Mouse (Mus musculus) forebrain, embryonic 10.5 days (tissue): ENCODE data around the gene Capn1. TPM values are rescaled to one million over a fixed set of nuclear protein-coding genes. Genes with fewer than 3 reads are reported as not detected.
"Not testable (repeated sequence)": the region's sequence is repeated elsewhere in the genome, so short reads cannot be mapped to it uniquely, and the experiment has no call there.

Experiments used
- DNase-seq: peaks from one replicate; pipeline ENCODE4 v3.0.0-alpha.2; 2017; ENCODE audit warnings: low spot score; ENCODE audit errors: extremely low spot score
- H3K27ac ChIP-seq: fragments of 300-500 bp; sonication (generic); 2 replicates; pipeline ENCODE4 v1.5.1; 2016; ENCODE audit warnings: mild to moderate bottlenecking
- H3K27me3 ChIP-seq: fragments of 300-500 bp; sonication (generic); 2 replicates; pipeline ENCODE4 v1.6.1; 2016; ENCODE audit warnings: mild to moderate bottlenecking; ENCODE audit not compliant: poor library complexity, severe bottlenecking
- H3K36me3 ChIP-seq: fragments of 300-500 bp; sonication (generic); replicated peaks from 2 replicates; pipeline ENCODE4 v1.6.1; 2016; ENCODE audit warnings: mild to moderate bottlenecking, moderate library complexity
- H3K4me1 ChIP-seq: fragments of 300-500 bp; sonication (generic); 2 replicates; pipeline ENCODE4 v1.6.1; 2016
- H3K4me3 ChIP-seq: fragments of 300-500 bp; sonication (generic); 2 replicates; pipeline ENCODE4 v1.5.1; 2016; ENCODE audit warnings: mild to moderate bottlenecking, moderate library complexity
- H3K9me3 ChIP-seq: fragments of 300-500 bp; sonication (generic); 2 replicates; pipeline ENCODE4 v1.6.1; 2016; ENCODE audit warnings: mild to moderate bottlenecking, moderate library complexity
- WGBS: fragments of 180-500 bp; shearing (Covaris S2); methylation state at CpG from one replicate; pipeline ENCODE4 v1.1.7; 2016; 5-methylcytosine and 5-hydroxymethylcytosine counted together
- polyA plus RNA-seq: library from polyadenylated mRNA; unstranded; fragments of >200 nt; fragmentation: Nextera tagmentation; extraction: Ambion mirVana; gene quantifications from 2 replicates; pipeline ENCODE4 v1.2.1, GENCODE M21; 2016

The Capn1 gene
- polyA plus RNA-seq, 1 experiment from 2014 or later = 3.0 TPM

GRCm38 (mm10) chr19:6048681-6049410, 33.1 kb upstream of the Capn1 start:
- Histone ChIP-seq H3K4me3 (peak overlapping the region; percentile 9; the same call in 1 of the 2 replicates), H3K9me3 (no peaks in the 10 kb centered on the region), H3K27ac (no peak overlapping the region), H3K4me1 (peaks cover 29% of the 10 kb centered on the region), H3K36me3 (peaks cover 65% of the 10 kb centered on the region), H3K27me3 (no peaks in the 10 kb centered on the region)
- 94% methylated on average over 11 of the region's 11 CpGs for WGBS
- DNase-seq = no peak

DNA sequence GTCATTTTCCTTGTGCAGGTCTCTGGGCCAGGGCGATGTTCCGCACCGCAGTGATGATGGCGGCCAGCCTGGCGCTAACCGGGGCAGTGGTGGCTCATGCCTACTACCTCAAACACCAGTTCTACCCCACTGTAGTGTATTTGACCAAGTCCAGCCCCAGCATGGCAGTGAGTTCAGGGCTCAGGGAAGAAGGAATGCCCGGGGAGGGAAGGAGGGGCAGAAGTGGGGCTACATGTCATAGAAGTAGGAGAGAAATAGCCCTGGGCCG, 32.1 kb upstream of the Capn1 start:
- 89% methylated on average over 8 of the region's 8 CpGs for WGBS
- no peak for DNase-seq
- Histone ChIP-seq H3K27ac (peak overlapping the region; percentile 99), H3K9me3 (no peaks in the 10 kb centered on the region), H3K36me3 (peaks cover 57% of the 10 kb centered on the region), H3K4me1 (peaks cover 29% of the 10 kb centered on the region), H3K4me3 (peak overlapping the region; percentile 97), H3K27me3 (no peaks in the 10 kb centered on the region)

DNA sequence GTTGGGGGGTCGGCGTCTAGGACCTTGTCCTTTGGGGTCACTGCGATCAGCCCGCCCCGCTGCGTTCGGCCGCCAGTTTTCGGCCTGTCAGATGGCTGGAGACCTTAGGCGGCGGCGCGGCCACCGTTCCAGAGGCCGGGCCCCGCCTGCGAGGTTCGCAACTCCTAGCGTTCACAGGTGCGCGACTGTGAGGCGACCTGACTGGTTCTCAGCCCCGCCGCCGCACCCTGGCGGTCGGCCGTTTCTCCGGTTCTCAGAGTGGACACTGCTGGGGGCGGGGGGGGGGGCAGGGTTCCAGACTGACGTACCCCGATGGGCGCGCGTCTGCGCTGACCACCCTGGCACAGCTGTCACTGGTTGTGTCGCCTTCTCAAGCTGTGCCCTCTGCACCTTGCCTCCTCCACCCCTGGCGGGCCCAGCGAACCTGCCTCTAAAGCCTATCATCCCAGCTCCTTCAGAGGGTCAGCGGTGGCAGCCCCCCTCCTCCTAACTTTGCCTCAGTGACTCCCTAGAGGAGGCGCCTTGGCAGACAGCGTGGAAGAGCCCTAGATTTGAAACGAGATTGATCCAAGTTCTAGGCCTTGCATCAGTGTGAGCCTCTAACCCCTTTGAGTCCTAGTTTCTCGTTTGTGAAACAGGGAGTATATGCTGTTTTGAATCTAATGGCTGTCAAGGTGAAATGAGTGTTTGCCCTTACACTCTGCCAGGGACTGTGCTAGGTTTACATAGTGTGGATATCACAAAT, 31.6 kb upstream of the Capn1 start:
- DNase-seq = no peak
- H3K9me3 ChIP-seq = no peaks in the 10 kb centered on the region
- peaks cover 55% of the 10 kb centered on the region for H3K36me3 ChIP-seq
- WGBS = 3% methylated on average over 40 of the region's 44 CpGs
- H3K4me3 ChIP-seq = peak overlapping the region; percentile 97
- peak overlapping the region; percentile 99 for H3K27ac ChIP-seq
- H3K27me3 ChIP-seq = no peaks in the 10 kb centered on the region
- peaks cover 29% of the 10 kb centered on the region for H3K4me1 ChIP-seq

DNA sequence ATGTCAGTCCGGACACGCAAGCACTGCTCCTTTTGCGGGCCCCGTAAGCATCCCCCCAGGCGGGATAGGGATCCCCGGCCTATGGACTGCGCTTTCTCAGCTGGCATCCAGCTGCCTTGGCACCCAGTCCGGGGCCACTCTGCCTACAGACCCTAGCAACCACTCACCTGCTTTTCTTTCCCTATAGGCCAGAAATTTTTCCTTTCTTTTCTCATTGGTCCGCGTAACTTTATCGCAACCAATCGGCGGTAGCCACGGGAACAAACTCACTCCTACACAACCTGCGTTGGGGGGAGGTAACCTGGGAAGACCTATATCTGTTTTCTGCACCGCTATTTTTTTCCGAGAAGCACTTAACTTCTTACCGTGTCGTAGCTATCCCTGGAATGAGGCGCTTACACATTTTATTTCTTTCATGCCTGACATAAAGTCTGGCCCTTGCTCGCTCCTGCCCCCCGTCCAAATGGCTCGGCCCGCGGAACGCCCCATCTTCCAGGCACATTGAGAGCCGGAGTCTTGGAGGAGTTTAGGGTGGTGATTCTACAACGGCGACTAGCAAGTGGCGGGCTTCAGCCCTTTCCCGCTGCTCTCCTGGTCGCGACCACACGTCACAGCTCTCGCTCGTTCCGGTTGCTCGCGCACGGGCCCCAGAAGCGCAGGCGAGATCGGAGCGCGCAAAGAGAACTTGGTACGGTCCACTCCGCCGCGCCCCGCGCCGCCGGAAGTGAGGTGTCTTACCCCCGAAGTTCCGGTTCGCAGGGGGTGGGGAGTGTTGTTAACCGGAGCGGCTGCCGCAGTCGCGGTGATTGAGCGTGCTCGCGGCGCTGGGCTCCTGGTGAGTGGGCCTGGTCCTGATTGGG, 30.8 kb upstream of the Capn1 start, which contains the start of gene Syvn1:
Gene Syvn1, plus strand, starts transcription at position 283 of the 860 bp plus-strand sequence.
- Histone ChIP-seq H3K4me3 (peak within 1 kb of the TSS; percentile 97), H3K27ac (peak within 1 kb of the TSS; percentile 99), H3K4me1 (peaks cover 35% of the 10 kb centered on the region), H3K36me3 (peaks cover 47% of the 10 kb centered on the region), H3K9me3 (no peaks in the 10 kb centered on the region), H3K27me3 (no peaks in the 10 kb centered on the region)
- WGBS = under 1% methylated on average over 65 of the region's 65 CpGs
- DNase-seq = peak; percentile 91

DNA sequence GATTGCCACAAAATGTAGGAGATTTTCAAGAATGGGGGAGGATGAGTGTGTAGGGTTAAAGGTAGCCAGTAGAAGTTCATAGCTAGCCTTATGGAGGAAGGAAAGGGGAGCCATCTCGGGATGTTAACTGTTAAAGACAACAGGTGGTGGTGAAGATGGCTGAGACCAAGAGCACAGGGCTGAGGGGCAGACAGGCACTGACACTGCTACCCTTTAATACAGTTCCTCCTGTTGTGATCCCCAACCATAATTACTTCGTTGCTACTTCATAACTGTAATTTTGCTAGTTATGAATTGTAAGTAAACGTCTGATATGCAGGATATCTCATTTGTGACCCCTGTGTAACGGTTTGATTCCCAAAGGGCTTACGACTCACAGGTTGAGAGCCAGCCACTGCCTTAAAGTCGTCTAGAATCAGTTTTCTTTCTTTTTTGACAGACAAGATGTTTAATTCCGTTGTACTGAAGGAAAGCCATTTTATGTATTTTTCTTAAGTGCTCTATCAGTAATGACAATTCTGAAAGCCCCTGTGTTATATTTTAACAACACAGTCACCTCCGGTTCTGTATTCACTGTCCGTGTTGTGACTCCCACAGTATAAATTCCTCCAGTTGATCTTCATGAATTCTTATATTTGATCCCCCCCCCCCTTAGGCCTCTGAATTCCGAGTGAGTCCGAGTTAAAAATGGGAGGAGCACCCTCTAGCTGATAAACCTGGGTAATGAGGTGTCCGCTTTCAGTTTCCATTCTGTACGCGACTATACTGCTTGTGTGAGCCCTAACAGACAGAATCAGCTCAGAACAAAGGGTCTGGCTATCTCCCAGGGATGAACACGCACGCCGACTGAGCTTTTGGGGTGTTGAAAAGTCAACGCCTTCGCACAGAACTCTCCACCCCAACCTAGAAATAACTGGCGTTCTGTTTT, 29.9 kb upstream of the Capn1 start:
- Histone ChIP-seq H3K27me3 (no peaks in the 10 kb centered on the region), H3K4me1 (peaks cover 35% of the 10 kb centered on the region), H3K36me3 (peaks cover 38% of the 10 kb centered on the region), H3K27ac (peak overlapping the region; percentile 99), H3K4me3 (peak overlapping the region; percentile 97), H3K9me3 (no peaks in the 10 kb centered on the region)
- no peak for DNase-seq
- WGBS = 23% methylated on average over 20 of the region's 20 CpGs

DNA sequence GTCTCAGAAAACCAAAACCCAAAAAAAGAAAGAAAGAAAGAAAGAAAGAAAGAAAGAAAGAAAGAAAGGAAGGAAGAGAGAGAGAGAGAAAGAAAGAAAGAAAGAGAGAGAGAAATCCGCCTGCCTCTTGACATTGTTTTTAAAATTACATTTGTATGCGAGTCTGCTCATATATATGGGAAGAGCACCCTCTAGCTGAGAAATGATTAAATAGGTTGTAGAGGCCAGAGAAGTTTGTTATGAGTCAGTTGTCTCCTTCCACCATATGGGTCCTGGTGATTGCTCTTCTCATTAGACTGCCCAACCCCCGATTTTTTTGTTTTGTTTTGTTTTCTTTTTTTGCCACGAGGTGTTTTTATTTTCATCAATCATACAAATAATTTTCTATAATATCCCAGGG, 28.4 kb upstream of the Capn1 start:
- not testable (repeated sequence) for DNase-seq, H3K27ac ChIP-seq, H3K4me3 ChIP-seq, H3K27me3 ChIP-seq, H3K9me3 ChIP-seq
- H3K36me3 ChIP-seq = peaks cover 22% of the 10 kb centered on the region
- peaks cover 35% of the 10 kb centered on the region for H3K4me1 ChIP-seq
- 82% methylated on average over 4 of the region's 4 CpGs for WGBS

DNA sequence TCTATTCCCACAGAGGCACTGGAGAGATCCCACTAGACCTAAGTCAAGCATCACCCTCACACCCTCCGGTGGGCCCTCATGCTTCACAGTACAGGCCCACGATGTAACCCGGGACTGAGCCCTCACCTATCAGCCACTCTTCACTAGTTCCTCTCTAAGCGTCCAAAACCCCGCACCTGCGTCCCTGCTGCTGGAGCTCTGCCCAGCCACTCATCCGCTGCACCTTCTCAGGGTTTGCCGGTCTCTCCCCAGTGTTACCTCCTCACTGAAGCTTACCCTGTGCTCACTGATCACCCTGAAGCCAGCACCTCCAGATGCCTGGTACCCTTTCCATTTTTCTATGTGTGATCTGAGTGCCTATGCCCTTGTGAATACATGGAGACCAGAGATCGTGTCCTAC, 26.6 kb upstream of the Capn1 start:
- WGBS = 82% methylated on average over 9 of the region's 9 CpGs
- Histone ChIP-seq H3K4me1 (peaks cover 19% of the 10 kb centered on the region), H3K27me3 (no peaks in the 10 kb centered on the region), H3K27ac (0 out of 2 replicates have a peak overlapping the region, but pooled peaks have one; percentile 11), H3K9me3 (no peaks in the 10 kb centered on the region), H3K4me3 (no peak overlapping the region), H3K36me3 (peaks cover 8% of the 10 kb centered on the region; the same call in 1 of the 2 replicates)
- no peak for DNase-seq

DNA sequence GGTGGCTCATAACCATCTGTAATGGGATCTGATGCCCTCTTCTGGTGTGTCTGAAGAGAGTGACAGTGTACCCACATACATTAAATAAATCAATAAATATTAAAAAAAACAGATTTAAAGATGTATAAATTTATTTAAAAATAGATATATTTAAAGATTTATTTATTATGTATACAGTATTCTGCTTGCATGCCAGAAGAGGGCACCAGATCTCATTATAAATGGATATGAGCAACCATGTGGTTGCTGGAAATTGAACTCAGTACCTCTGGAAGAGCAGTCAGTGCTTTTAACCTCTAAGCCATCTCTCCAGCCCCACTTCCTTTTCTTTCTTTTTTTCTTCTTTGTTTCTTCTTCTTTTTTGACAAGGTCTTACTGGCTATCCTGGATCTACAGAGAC, 24.3 kb upstream of the Capn1 start:
- Histone ChIP-seq H3K4me1 (peaks cover 7% of the 10 kb centered on the region), H3K36me3 (peaks cover 8% of the 10 kb centered on the region; the same call in 1 of the 2 replicates), H3K4me3 (no peak overlapping the region), H3K9me3 (no peaks in the 10 kb centered on the region), H3K27me3 (no peaks in the 10 kb centered on the region), H3K27ac (no peak overlapping the region)
- DNase-seq = no peak

GRCm38 (mm10) chr19:6038326-6038725, 22.6 kb upstream of the Capn1 start:
- Histone ChIP-seq H3K9me3 (no peaks in the 10 kb centered on the region), H3K4me1 (peaks cover 7% of the 10 kb centered on the region; the same call in 1 of the 2 replicates), H3K36me3 (0 out of 2 replicates have a peak, but pooled peaks cover 3% of the 10 kb centered on the region), H3K27me3 (no peaks in the 10 kb centered on the region), H3K27ac (no peak overlapping the region), H3K4me3 (no peak overlapping the region)
- 82% methylated on average over 7 of the region's 7 CpGs for WGBS
- DNase-seq = no peak

DNA sequence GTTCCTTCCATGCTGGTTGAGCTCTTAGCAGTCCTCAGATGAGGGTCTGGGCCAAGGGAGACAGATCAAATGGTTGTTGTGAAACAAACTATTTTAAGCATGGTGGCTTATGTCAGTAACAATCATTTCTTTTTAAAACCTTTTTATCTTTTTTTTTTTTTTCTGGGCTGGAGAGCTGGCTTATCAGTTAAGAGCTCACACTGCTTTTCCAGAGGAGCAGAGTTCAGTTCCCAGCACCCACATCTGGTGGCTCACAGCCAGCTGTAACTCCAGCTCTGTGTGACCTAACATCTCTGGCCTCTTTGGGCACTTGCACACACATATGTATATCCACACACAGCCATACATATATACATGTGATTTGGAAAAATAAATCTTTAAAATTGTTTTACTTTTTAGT, 22.0 kb upstream of the Capn1 start:
- H3K27ac ChIP-seq = no peak overlapping the region
- H3K36me3 ChIP-seq = 0 out of 2 replicates have a peak, but pooled peaks cover 2% of the 10 kb centered on the region
- DNase-seq = no peak
- no peak overlapping the region for H3K4me3 ChIP-seq
- H3K27me3 ChIP-seq = no peaks in the 10 kb centered on the region
- no peaks in the 10 kb centered on the region for H3K9me3 ChIP-seq
- peaks cover 7% of the 10 kb centered on the region; the same call in 1 of the 2 replicates for H3K4me1 ChIP-seq

DNA sequence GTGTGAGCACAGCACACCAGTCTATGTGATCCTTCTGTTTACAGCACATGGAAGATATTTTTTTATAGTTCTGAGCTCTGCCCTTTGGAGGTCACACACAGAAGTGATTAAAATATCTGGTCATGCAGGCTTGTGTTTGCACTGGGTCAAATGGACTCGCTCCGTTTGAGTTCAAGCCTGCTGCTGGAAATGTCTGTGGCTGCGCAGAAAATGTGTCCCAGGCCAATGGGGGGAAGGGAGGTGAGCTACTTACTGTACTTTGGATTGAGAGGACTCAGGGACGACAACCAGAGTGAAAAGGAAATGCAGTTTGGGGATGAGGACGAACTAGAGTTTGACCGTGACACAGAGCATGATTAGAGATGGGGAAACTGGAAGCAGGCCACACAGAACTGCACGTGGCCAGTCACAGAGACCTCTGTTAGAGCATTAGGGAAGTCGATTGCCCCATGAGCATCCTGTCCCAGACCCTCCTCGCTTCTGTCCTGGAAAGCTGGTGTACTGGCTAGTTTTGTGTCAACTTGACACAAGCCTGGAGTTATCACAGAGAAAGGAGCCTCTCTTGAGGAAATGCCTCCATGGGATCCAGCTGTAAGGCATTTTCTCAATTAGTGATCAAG, 20.4 kb upstream of the Capn1 start:
- H3K27me3 ChIP-seq = no peaks in the 10 kb centered on the region
- WGBS = 76% methylated on average over 9 of the region's 9 CpGs
- H3K27ac ChIP-seq = no peak overlapping the region
- no peak for DNase-seq
- no peak overlapping the region for H3K4me3 ChIP-seq
- H3K9me3 ChIP-seq = no peaks in the 10 kb centered on the region
- no peaks in the 10 kb centered on the region for H3K4me1 ChIP-seq
- H3K36me3 ChIP-seq = no peaks in the 10 kb centered on the region
